Mouse (Mus musculus): ENCODE results near the gene Hspb8.

DNA sequence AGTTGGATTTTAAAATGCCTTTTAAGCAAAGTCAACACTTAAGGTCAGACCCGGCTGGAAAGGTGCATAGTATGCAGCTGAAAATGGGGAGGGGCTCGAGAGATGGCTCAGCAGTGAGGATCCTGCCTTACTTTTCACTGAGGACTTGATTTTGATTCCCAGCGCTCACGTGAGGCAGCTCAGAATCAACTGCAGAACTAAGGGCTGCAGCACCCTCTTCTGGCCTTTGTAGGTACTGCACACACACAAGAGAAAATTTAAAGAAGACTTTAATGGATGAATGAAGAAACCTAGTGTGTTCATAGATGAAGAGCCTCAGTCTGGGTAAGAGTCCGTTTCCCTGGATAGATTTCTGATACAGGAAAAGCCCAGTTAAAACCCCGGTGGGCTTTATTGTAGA lies 61.3 kb downstream of the Hspb8 start:
- no peak for TF ChIP-seq CTCF (IDR thresholded peaks at IDR 0.05; ENCODE audit: extremely low read depth, insufficient read length, insufficient replicate concordance, low read depth, low read length)
- no peak for TF ChIP-seq POLR2A (IDR thresholded peaks at IDR 0.05; ENCODE audit: low read depth, low read length)

All from small intestine, adult 2 months (tissue).